Mouse (Mus musculus): ENCODE measurements around the gene Ltbp4. TPM values are rescaled to one million over a fixed set of nuclear protein-coding genes. Genes with fewer than 3 reads are reported as not detected.

The Ltbp4 gene
- polyA plus RNA-seq (2012; fragmentation: generic; extraction: Trizol): 10 to 100 TPM in 1 of 2 experiments, under 1 TPM in 1; 0.42 to 10.0 TPM

DNA sequence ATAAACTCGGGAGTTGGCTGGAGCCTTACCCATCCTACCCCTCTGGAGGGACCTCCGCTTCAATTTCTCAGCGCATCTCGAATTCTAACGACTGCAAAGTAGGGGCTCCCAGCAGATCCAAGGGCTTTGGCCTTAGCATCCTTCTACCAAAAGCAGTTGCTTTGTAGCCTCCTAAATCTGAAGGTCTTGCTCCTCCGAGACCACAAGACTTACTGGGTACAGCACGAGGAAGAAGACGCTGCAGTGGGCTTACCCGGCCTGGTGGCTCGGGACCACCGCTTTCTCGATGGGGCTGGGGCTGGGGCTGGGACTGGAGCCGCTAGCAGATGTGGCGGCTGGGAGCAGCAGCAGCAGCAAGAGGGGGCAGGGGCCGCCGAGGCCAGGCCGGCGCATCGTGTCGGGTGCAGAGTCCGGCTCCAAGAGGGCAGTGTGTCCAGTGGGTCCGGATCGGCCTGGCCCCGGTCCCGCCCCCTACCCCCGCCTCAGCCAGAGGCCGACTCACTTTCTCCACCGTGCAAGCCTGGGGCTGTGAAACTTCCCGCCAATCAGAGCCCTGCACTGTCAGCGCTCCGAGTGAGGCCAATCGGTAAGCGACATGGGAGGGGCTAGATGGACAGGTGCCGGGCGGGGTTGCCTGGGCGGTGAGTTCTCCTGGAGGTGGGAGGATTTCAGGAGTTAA, at the start of gene Ltbp4:
Gene Ltbp4, minus strand, starts transcription at position 518 of the 679 bp plus-strand sequence.

DNA sequence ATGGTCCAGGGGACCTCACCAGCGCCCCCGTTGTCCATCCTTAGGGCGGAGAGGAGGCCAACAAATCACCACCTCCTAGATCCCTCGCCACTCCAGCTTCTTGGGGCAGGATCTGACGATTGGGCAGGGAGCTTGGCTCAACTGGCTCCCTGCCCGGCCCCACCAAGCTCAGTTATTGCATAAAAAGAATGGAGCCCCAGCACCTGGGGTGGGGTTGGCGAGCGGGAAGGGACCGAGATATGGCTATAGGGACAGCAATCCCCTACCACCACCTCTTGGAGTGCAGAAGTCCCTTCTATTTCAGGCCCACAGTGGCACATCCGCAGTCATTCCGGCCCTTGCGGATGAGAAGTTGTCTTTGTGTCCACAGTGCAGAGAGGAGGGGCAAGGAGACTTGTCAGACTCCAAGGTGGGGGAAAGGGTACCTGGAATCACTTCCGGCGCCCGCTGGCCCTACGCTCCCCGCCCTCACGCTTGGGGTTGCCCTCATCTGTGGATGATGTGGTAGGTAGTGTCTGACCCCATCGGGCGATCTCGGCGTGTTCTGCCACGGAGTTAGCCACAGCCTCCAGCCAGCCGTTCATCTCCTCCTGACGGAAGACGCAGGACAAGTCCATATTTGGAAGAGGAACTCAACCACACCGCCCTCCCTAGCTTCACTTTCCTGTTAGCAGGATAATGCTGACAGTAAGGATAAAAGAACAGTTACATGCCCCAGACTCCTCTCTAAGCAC, 19.5 kb upstream of the Ltbp4 start, which contains the start of gene Gm20479:
Gene Gm20479, minus strand, starts transcription at position 559 of the 734 bp plus-strand sequence.

GRCm38 (mm10) chr7:27355745-27356240, 18.3 kb upstream of the Ltbp4 start, which contains the start of gene Shkbp1:
Gene Shkbp1 (minus strand): TSS chr7:27356019.

GRCm38 (mm10) chr7:27258205-27258899, 79.1 kb downstream of the Ltbp4 start, which contains the start of gene Numbl:
Gene Numbl (plus strand): TSS chr7:27258433.

Other genes with a start within 250 kb of the Ltbp4 start
- gene Cyp2f2, start 217.8 kb downstream of the Ltbp4 start, polyA plus RNA-seq (2012; fragmentation: generic; extraction: Trizol): 1 to 10 TPM in 1 of 2 experiments, not detected in 1; 1.8 TPM
- under 1 TPM; 0.01 to 0.05 TPM for gene Cyp2t4, start 184.0 kb downstream of the Ltbp4 start, polyA plus RNA-seq (2012; fragmentation: generic; extraction: Trizol)
- 10 to 100 TPM; 77.1 to 78.6 TPM for gene Egln2, start 170.9 kb downstream of the Ltbp4 start, polyA plus RNA-seq (2012; fragmentation: generic; extraction: Trizol)
- gene Rab4b, start 158.8 kb downstream of the Ltbp4 start, polyA plus RNA-seq (2012; fragmentation: generic; extraction: Trizol): 10 to 100 TPM; 68.8 to 81.2 TPM
- under 1 TPM in 1 of 2 experiments, not detected in 1; 0.04 TPM for gene Gm21983, start 156.6 kb downstream of the Ltbp4 start, polyA plus RNA-seq (2012; fragmentation: generic; extraction: Trizol)
- 1 to 10 TPM in 1 of 2 experiments, under 1 TPM in 1; 0.11 to 1.2 TPM for gene Mia, start 156.5 kb downstream of the Ltbp4 start, polyA plus RNA-seq (2012; fragmentation: generic; extraction: Trizol)
- 1 to 10 TPM; 2.5 to 4.6 TPM for gene BC024978, start 141.9 kb downstream of the Ltbp4 start, polyA plus RNA-seq (2012; fragmentation: generic; extraction: Trizol)
- 100 to 1,000 TPM; 218 to 321 TPM for gene Snrpa, start 141.4 kb downstream of the Ltbp4 start, polyA plus RNA-seq (2012; fragmentation: generic; extraction: Trizol)
- 1 to 10 TPM; 2.4 to 7.4 TPM for gene Itpkc, start 109.0 kb downstream of the Ltbp4 start, polyA plus RNA-seq (2012; fragmentation: generic; extraction: Trizol)
- 10 to 100 TPM; 14.4 to 20.7 TPM for gene Coq8b, start 104.7 kb downstream of the Ltbp4 start, polyA plus RNA-seq (2012; fragmentation: generic; extraction: Trizol)
- 10 to 100 TPM in 1 of 2 experiments, 1 to 10 TPM in 1; 6.9 to 33.6 TPM for gene Numbl, start 79.3 kb downstream of the Ltbp4 start, polyA plus RNA-seq (2012; fragmentation: generic; extraction: Trizol)
- 10 to 100 TPM; 23.0 to 28.8 TPM for gene Shkbp1, start 18.3 kb upstream of the Ltbp4 start, polyA plus RNA-seq (2012; fragmentation: generic; extraction: Trizol)
- not detected for gene Gm20479, start 19.7 kb upstream of the Ltbp4 start, polyA plus RNA-seq (2012; fragmentation: generic; extraction: Trizol)
- under 1 TPM; 0.14 to 0.55 TPM for gene Sptbn4, start 110.0 kb upstream of the Ltbp4 start, polyA plus RNA-seq (2012; fragmentation: generic; extraction: Trizol)
- 100 to 1,000 TPM in 1 of 2 experiments, 10 to 100 TPM in 1; 86.0 to 169 TPM for gene Blvrb, start 110.3 kb upstream of the Ltbp4 start, polyA plus RNA-seq (2012; fragmentation: generic; extraction: Trizol)
- 10 to 100 TPM; 10.3 to 28.6 TPM for gene Sertad3, start 136.1 kb upstream of the Ltbp4 start, polyA plus RNA-seq (2012; fragmentation: generic; extraction: Trizol)
- 10 to 100 TPM; 78.0 to 83.1 TPM for gene Sertad1, start 149.2 kb upstream of the Ltbp4 start, polyA plus RNA-seq (2012; fragmentation: generic; extraction: Trizol)
- 1 to 10 TPM; 1.3 to 6.9 TPM for gene Prx, start 161.6 kb upstream of the Ltbp4 start, polyA plus RNA-seq (2012; fragmentation: generic; extraction: Trizol)
- 1 to 10 TPM in 1 of 2 experiments, under 1 TPM in 1; 0.06 to 2.7 TPM for gene Hipk4, start 185.6 kb upstream of the Ltbp4 start, polyA plus RNA-seq (2012; fragmentation: generic; extraction: Trizol)
- 100 to 1,000 TPM in 1 of 2 experiments, 10 to 100 TPM in 1; 25.5 to 115 TPM for gene Pld3, start 215.5 kb upstream of the Ltbp4 start, polyA plus RNA-seq (2012; fragmentation: generic; extraction: Trizol)
- 10 to 100 TPM; 11.0 to 14.0 TPM for gene 2310022A10Rik, start 215.5 kb upstream of the Ltbp4 start, polyA plus RNA-seq (2012; fragmentation: generic; extraction: Trizol)

All from C3H10T1/2 (cell line).